Mouse (Mus musculus) brown adipose tissue, adult 24 weeks (tissue): ENCODE measurements at regions not wholly inside any gene's neighbourhood (a gene's known extent, or its start where the extent isn't known, plus 50 kb on each side); places are given as distances from the start of the nearest gene placed in this dataset.

ENCODE experiments used
- H3K27ac ChIP-seq: fragments of 200-500 bp; replicated peaks from 2 replicates; pipeline ENCODE4 v1.5.1; 2012; ENCODE audit warnings: low read depth, mild to moderate bottlenecking, low read length
- H3K4me1 ChIP-seq: fragments of 200-500 bp; 2 replicates; pipeline ENCODE4 v1.6.1; 2012; ENCODE audit warnings: low read length, mixed read lengths; ENCODE audit not compliant: control insufficient read depth, insufficient read depth, insufficient read length
- H3K4me3 ChIP-seq: fragments of 200-500 bp; 2 replicates; pipeline ENCODE4 v1.5.1; 2012; ENCODE audit warnings: low read depth, mild to moderate bottlenecking, low read length, moderate library complexity; ENCODE audit not compliant: insufficient read depth

GRCm38 (mm10) chr11:24618586-24618985 is 540.7 kb downstream of the Bcl11a start:
- H3K27ac ChIP-seq, result no peak overlapping the region
- no peak overlapping the region for H3K4me3 ChIP-seq
- H3K4me1 ChIP-seq, result no peaks in the 10 kb centered on the region

- no peaks in the 10 kb centered on the region for H3K4me1 ChIP-seq
- no peak overlapping the region for H3K27ac ChIP-seq
- H3K4me3 ChIP-seq, result no peak overlapping the region
These were observed 541.2 kb downstream of the Bcl11a start for GRCm38 (mm10) chr11:24619021-24619420.

- Histone ChIP-seq H3K27ac (no peak overlapping the region), H3K4me3 (no peak overlapping the region)
These were observed 550.8 kb downstream of the Bcl11a start for GRCm38 (mm10) chr11:24628619-24629018.

GRCm38 (mm10) chr11:24629431-24629830 is 551.6 kb downstream of the Bcl11a start:
- Histone ChIP-seq H3K4me1 (peaks cover 19% of the 10 kb centered on the region), H3K4me3 (no peak overlapping the region), H3K27ac (peak overlapping the region; percentile 44; the same call in 1 of the 2 replicates)

More at GRCm38 (mm10) chr11:24628619-24629018, 550.8 kb downstream of the Bcl11a start:
- H3K4me1 ChIP-seq, result peaks cover 19% of the 10 kb centered on the region

GRCm38 (mm10) chr11:24630403-24630900 is 552.6 kb downstream of the Bcl11a start:
- Histone ChIP-seq H3K27ac (no peak overlapping the region), H3K4me1 (peaks cover 19% of the 10 kb centered on the region), H3K4me3 (no peak overlapping the region)

GRCm38 (mm10) chr11:24631651-24632050 is 553.8 kb downstream of the Bcl11a start:
- H3K27ac ChIP-seq, result peak overlapping the region; percentile 21
- no peak overlapping the region for H3K4me3 ChIP-seq
- peaks cover 19% of the 10 kb centered on the region for H3K4me1 ChIP-seq

- no peak overlapping the region for H3K27ac ChIP-seq
- H3K4me3 ChIP-seq, result no peak overlapping the region
- H3K4me1 ChIP-seq, result peaks cover 3% of the 10 kb centered on the region
These were observed 558.9 kb downstream of the Bcl11a start for GRCm38 (mm10) chr11:24636716-24637115.

- Histone ChIP-seq H3K27ac (peak overlapping the region; percentile 31; the same call in 1 of the 2 replicates), H3K4me1 (no peaks in the 10 kb centered on the region), H3K4me3 (no peak overlapping the region)
These were observed 565.7 kb downstream of the Bcl11a start for GRCm38 (mm10) chr11:24643439-24644109.

- H3K4me3 ChIP-seq, result no peak overlapping the region
- no peaks in the 10 kb centered on the region for H3K4me1 ChIP-seq
These were observed 575.0 kb downstream of the Bcl11a start for GRCm38 (mm10) chr11:24652852-24653251.

GRCm38 (mm10) chr11:24664082-24664481 is 586.2 kb downstream of the Bcl11a start:
- H3K4me3 ChIP-seq, result no peak overlapping the region
- H3K4me1 ChIP-seq, result no peaks in the 10 kb centered on the region; the same call in 1 of the 2 replicates
- no peak overlapping the region for H3K27ac ChIP-seq

More at GRCm38 (mm10) chr11:24652852-24653251, 575.0 kb downstream of the Bcl11a start:
- H3K27ac ChIP-seq, result no peak overlapping the region

- H3K27ac ChIP-seq, result no peak overlapping the region
- no peak overlapping the region for H3K4me3 ChIP-seq
- H3K4me1 ChIP-seq, result no peaks in the 10 kb centered on the region; the same call in 1 of the 2 replicates
These were observed 587.5 kb downstream of the Bcl11a start for GRCm38 (mm10) chr11:24665310-24665709.

- Histone ChIP-seq H3K4me1 (0 out of 2 replicates have a peak, but pooled peaks cover 3% of the 10 kb centered on the region), H3K4me3 (no peak overlapping the region), H3K27ac (no peak overlapping the region)
These were observed 593.8 kb downstream of the Bcl11a start for GRCm38 (mm10) chr11:24671662-24672061.

- H3K27ac ChIP-seq, result no peak overlapping the region
- H3K4me3 ChIP-seq, result no peak overlapping the region
- 0 out of 2 replicates have a peak, but pooled peaks cover 3% of the 10 kb centered on the region for H3K4me1 ChIP-seq
These were observed 595.7 kb downstream of the Bcl11a start for GRCm38 (mm10) chr11:24673248-24674207.

- Histone ChIP-seq H3K4me1 (0 out of 2 replicates have a peak, but pooled peaks cover 3% of the 10 kb centered on the region), H3K4me3 (no peak overlapping the region), H3K27ac (no peak overlapping the region)
These were observed 596.3 kb downstream of the Bcl11a start for GRCm38 (mm10) chr11:24674208-24674571.

GRCm38 (mm10) chr11:24677016-24677415 is 599.2 kb downstream of the Bcl11a start:
- H3K27ac ChIP-seq, result no peak overlapping the region
- 0 out of 2 replicates have a peak, but pooled peaks cover 3% of the 10 kb centered on the region for H3K4me1 ChIP-seq
- H3K4me3 ChIP-seq, result no peak overlapping the region
